Mouse (Mus musculus) limb, embryonic 11.5 days (tissue): ENCODE measurements around the gene Fam78b. TPM values are rescaled to one million over a fixed set of nuclear protein-coding genes. Genes with fewer than 3 reads are reported as not detected.

Source experiments
- ATAC-seq: fragments of 200-750 bp; cut with Nextera tagmentation; 2 replicates; pipeline ENCODE4 v1.8.0; 2017; ENCODE audit warnings: low read depth; ENCODE audit not compliant: insufficient number of reproducible peaks, low FRiP score, low TSS enrichment
- DNase-seq: peaks from one replicate; pipeline ENCODE4 v3.0.0-alpha.2; 2015; ENCODE audit warnings: low spot score
- H3K27ac ChIP-seq: fragments of 300-500 bp; sonication (generic); replicated peaks from 2 replicates; pipeline ENCODE4 v1.5.1; 2014; ENCODE audit warnings: low read depth, mild to moderate bottlenecking, low read length
- H3K27me3 ChIP-seq: fragments of 300-500 bp; sonication (generic); 2 replicates; pipeline ENCODE4 v1.6.1; 2014; ENCODE audit warnings: mild to moderate bottlenecking, low read length, mixed read lengths; ENCODE audit not compliant: control insufficient read depth, insufficient read depth
- H3K36me3 ChIP-seq: fragments of 300-500 bp; sonication (generic); 2 replicates; pipeline ENCODE4 v1.6.1; 2014; ENCODE audit warnings: mild to moderate bottlenecking, low read length, moderate library complexity, mixed read lengths; ENCODE audit not compliant: control insufficient read depth, insufficient read depth
- H3K4me1 ChIP-seq: fragments of 300-500 bp; sonication (generic); 2 replicates; pipeline ENCODE4 v1.6.1; 2014; ENCODE audit warnings: low read length, mixed read lengths; ENCODE audit not compliant: control insufficient read depth, insufficient read depth
- H3K4me2 ChIP-seq: fragments of 300-500 bp; sonication (generic); 2 replicates; pipeline ENCODE4 v1.6.1; 2014; ENCODE audit warnings: low read depth, mild to moderate bottlenecking, moderate library complexity; ENCODE audit not compliant: severe bottlenecking
- H3K4me3 ChIP-seq: fragments of 300-500 bp; sonication (generic); 2 replicates; pipeline ENCODE4 v1.5.1; 2014; ENCODE audit warnings: low read depth, low read length
- H3K9ac ChIP-seq: fragments of 300-500 bp; sonication (generic); 2 replicates; pipeline ENCODE4 v1.6.1; 2014; ENCODE audit warnings: mild to moderate bottlenecking, low read length
- H3K9me3 ChIP-seq: fragments of 300-500 bp; sonication (generic); 2 replicates; pipeline ENCODE4 v1.6.1; 2016; ENCODE audit warnings: low read length; ENCODE audit not compliant: control insufficient read depth
- WGBS: fragments of 180-500 bp; shearing (Covaris S2); extraction: QIAGEN DNeasy Blood & Tissue Kit; methylation state at CpG from one replicate; pipeline ENCODE4 v1.1.7; 2014; 5-methylcytosine and 5-hydroxymethylcytosine counted together
- polyA plus RNA-seq: library from polyadenylated mRNA; unstranded; fragments of >200 nt; fragmentation: Nextera tagmentation; extraction: Ambion mirVana; gene quantifications from 2 replicates; pipeline ENCODE4 v1.2.1, GENCODE M21; 2014

Fam78b gene
- polyA plus RNA-seq, 1 experiment from 2014 or later, result 1.4 TPM

GRCm38 (mm10) chr1:167013234-167013864 is 12.1 kb downstream of the Fam78b start:
- Histone ChIP-seq H3K27me3 (no peaks in the 10 kb centered on the region), H3K36me3 (no peaks in the 10 kb centered on the region), H3K9ac (no peak overlapping the region), H3K9me3 (no peaks in the 10 kb centered on the region), H3K4me1 (no peaks in the 10 kb centered on the region), H3K27ac (no peak overlapping the region), H3K4me2 (no peak overlapping the region), H3K4me3 (no peak overlapping the region)
- WGBS, result 43% methylated on average over 7 of the region's 7 CpGs
- ATAC-seq, result no peak
- no peak for DNase-seq

- H3K36me3 ChIP-seq, result no peaks in the 10 kb centered on the region
- H3K9ac ChIP-seq, result no peak overlapping the region
- no peaks in the 10 kb centered on the region for H3K9me3 ChIP-seq
- no peak overlapping the region for H3K27ac ChIP-seq
- H3K4me1 ChIP-seq, result no peaks in the 10 kb centered on the region
- ATAC-seq (no peak), DNase-seq (no peak)
- no peak overlapping the region for H3K4me3 ChIP-seq
- 47% methylated on average over 3 of the region's 3 CpGs for WGBS
- H3K27me3 ChIP-seq, result no peaks in the 10 kb centered on the region
- no peak overlapping the region for H3K4me2 ChIP-seq
Observed at GRCm38 (mm10) chr1:167016269-167016668, 15.1 kb downstream of the Fam78b start.

GRCm38 (mm10) chr1:167022001-167022424 is 20.8 kb downstream of the Fam78b start:
- Histone ChIP-seq H3K4me3 (no peak overlapping the region), H3K4me1 (no peaks in the 10 kb centered on the region), H3K9ac (no peak overlapping the region), H3K9me3 (no peaks in the 10 kb centered on the region), H3K4me2 (no peak overlapping the region), H3K27ac (no peak overlapping the region), H3K36me3 (no peaks in the 10 kb centered on the region), H3K27me3 (no peaks in the 10 kb centered on the region)
- ATAC-seq, result no peak
- no peak for DNase-seq
- 45% methylated on average over 9 of the region's 9 CpGs for WGBS

DNA sequence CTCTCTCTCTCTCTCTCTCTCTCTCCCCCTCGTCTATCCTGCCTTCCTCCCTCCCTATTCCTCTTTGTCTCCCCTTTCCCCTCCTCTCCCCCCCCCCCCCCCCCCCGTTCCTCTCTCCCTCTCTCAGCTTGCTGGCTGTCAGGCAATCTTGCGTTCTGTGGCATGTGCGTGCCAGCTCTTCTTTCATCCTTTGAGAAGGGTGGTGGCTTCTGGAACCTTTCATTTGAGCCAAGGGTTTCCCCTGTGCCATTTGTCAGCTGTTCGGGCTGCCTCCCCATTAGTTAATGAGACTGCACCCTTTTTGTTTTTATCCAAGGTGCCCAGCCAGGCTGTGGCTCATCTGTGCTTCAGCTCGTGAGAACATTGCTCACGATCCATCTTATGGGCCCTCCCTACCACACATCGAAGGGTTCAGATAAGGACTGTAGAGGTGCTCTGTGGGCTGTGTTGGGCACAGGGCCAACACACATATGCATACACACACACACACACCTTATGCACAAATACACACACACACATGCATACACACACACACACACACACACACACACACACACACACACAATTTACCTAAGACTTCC is 21.4 kb downstream of the Fam78b start:
- Histone ChIP-seq H3K9ac (no peak overlapping the region), H3K27me3 (no peaks in the 10 kb centered on the region), H3K4me1 (no peaks in the 10 kb centered on the region), H3K27ac (no peak overlapping the region), H3K4me3 (no peak overlapping the region), H3K4me2 (no peak overlapping the region), H3K36me3 (no peaks in the 10 kb centered on the region), H3K9me3 (no peaks in the 10 kb centered on the region)
- 45% methylated on average over 7 of the region's 8 CpGs for WGBS
- ATAC-seq, result no peak
- no peak for DNase-seq

DNA sequence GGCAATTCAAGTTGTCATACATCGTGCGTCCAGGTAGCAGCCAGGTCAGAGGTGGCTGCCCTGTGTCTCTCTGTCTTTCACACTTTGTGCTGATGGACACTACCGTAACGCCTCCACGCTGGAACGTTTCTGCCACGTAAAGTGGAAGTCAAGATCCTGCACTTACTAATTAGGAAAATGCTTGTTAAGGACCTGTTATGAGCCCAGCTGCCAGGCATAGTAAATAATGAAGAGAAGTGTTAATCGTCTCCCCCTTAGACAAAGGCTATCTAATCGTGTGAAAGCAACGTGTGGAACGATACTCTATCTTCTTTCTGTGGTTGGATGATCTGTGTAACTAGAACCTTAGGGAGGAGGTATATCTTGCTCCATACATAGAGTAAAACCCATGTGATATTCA is 22.6 kb downstream of the Fam78b start:
- H3K36me3 ChIP-seq, result no peaks in the 10 kb centered on the region
- H3K4me1 ChIP-seq, result no peaks in the 10 kb centered on the region
- no peak overlapping the region for H3K4me3 ChIP-seq
- no peak overlapping the region for H3K4me2 ChIP-seq
- H3K9me3 ChIP-seq, result no peaks in the 10 kb centered on the region
- no peak for ATAC-seq
- no peak overlapping the region for H3K9ac ChIP-seq
- H3K27me3 ChIP-seq, result no peaks in the 10 kb centered on the region
- DNase-seq, result no peak
- WGBS, result 73% methylated on average over 11 of the region's 11 CpGs
- H3K27ac ChIP-seq, result no peak overlapping the region

- no peak for DNase-seq
- no peak overlapping the region for H3K4me3 ChIP-seq
- no peak overlapping the region for H3K9ac ChIP-seq
- no peak for ATAC-seq
- H3K4me1 ChIP-seq, result no peaks in the 10 kb centered on the region
- H3K9me3 ChIP-seq, result no peaks in the 10 kb centered on the region
- no peaks in the 10 kb centered on the region for H3K36me3 ChIP-seq
- H3K27ac ChIP-seq, result no peak overlapping the region
- WGBS, result 71% methylated on average over 4 of the region's 4 CpGs
- H3K27me3 ChIP-seq, result no peaks in the 10 kb centered on the region
- no peak overlapping the region for H3K4me2 ChIP-seq
Observed at GRCm38 (mm10) chr1:167024961-167025360, 23.7 kb downstream of the Fam78b start.

GRCm38 (mm10) chr1:167032046-167032648 is 30.9 kb downstream of the Fam78b start:
- no peak overlapping the region for H3K4me3 ChIP-seq
- H3K4me2 ChIP-seq, result no peak overlapping the region
- WGBS, result 67% methylated on average over 13 of the region's 13 CpGs
- H3K27me3 ChIP-seq, result no peaks in the 10 kb centered on the region
- H3K27ac ChIP-seq, result no peak overlapping the region
- DNase-seq (no peak), ATAC-seq (no peak)
- H3K36me3 ChIP-seq, result no peaks in the 10 kb centered on the region
- H3K9ac ChIP-seq, result no peak overlapping the region
- H3K9me3 ChIP-seq, result no peaks in the 10 kb centered on the region
- no peaks in the 10 kb centered on the region for H3K4me1 ChIP-seq

GRCm38 (mm10) chr1:167034435-167034834 is 33.2 kb downstream of the Fam78b start:
- no peak overlapping the region for H3K4me2 ChIP-seq
- WGBS, result 81% methylated on average over 1 of the region's 1 CpGs
- H3K4me1 ChIP-seq, result no peaks in the 10 kb centered on the region
- H3K27me3 ChIP-seq, result no peaks in the 10 kb centered on the region
- H3K9me3 ChIP-seq, result no peaks in the 10 kb centered on the region
- DNase-seq (no peak), ATAC-seq (no peak)
- H3K9ac ChIP-seq, result no peak overlapping the region
- H3K36me3 ChIP-seq, result no peaks in the 10 kb centered on the region
- no peak overlapping the region for H3K4me3 ChIP-seq
- no peak overlapping the region for H3K27ac ChIP-seq
